Mouse (Mus musculus) hindbrain, embryonic 13.5 days (tissue): ENCODE measurements at regions not wholly inside any gene's neighbourhood (a gene's known extent, or its start where the extent isn't known, plus 50 kb on each side); places are given as distances from the start of the nearest gene placed in this dataset.

Source experiments
- ATAC-seq: fragments of 200-750 bp; cut with Nextera tagmentation; 2 replicates; pipeline ENCODE4 v1.8.0; 2017; ENCODE audit warnings: moderate TSS enrichment; ENCODE audit not compliant: low FRiP score
- H3K27ac ChIP-seq: fragments of 300-500 bp; sonication (generic); 2 replicates; pipeline ENCODE4 v1.5.1; 2015; ENCODE audit warnings: inconsistent platforms, mild to moderate bottlenecking, moderate library complexity
- H3K27me3 ChIP-seq: fragments of 300-500 bp; sonication (generic); 2 replicates; pipeline ENCODE4 v1.6.1; 2015; ENCODE audit warnings: mild to moderate bottlenecking, inconsistent platforms
- H3K36me3 ChIP-seq: fragments of 300-500 bp; sonication (generic); 2 replicates; pipeline ENCODE4 v1.6.1; 2015; ENCODE audit warnings: mild to moderate bottlenecking, inconsistent platforms
- H3K4me1 ChIP-seq: fragments of 300-500 bp; sonication (generic); replicated peaks from 2 replicates; pipeline ENCODE4 v1.6.1; 2015; ENCODE audit warnings: inconsistent platforms
- H3K4me2 ChIP-seq: fragments of 300-500 bp; sonication (generic); 2 replicates; pipeline ENCODE4 v1.6.1; 2015; ENCODE audit warnings: inconsistent platforms, mild to moderate bottlenecking, moderate library complexity
- H3K4me3 ChIP-seq: fragments of 300-500 bp; sonication (generic); 2 replicates; pipeline ENCODE4 v1.5.1; 2015; ENCODE audit warnings: mild to moderate bottlenecking, inconsistent platforms
- H3K9ac ChIP-seq: fragments of 300-500 bp; sonication (generic); 2 replicates; pipeline ENCODE4 v1.6.1; 2015; ENCODE audit warnings: mild to moderate bottlenecking, inconsistent platforms
- H3K9me3 ChIP-seq: fragments of 300-500 bp; sonication (generic); 2 replicates; pipeline ENCODE4 v1.6.1; 2016; ENCODE audit warnings: inconsistent platforms
- WGBS: fragments of 180-500 bp; shearing (Covaris S2); methylation state at CpG from one replicate; pipeline ENCODE4 v1.1.7; 2015; 5-methylcytosine and 5-hydroxymethylcytosine counted together

DNA sequence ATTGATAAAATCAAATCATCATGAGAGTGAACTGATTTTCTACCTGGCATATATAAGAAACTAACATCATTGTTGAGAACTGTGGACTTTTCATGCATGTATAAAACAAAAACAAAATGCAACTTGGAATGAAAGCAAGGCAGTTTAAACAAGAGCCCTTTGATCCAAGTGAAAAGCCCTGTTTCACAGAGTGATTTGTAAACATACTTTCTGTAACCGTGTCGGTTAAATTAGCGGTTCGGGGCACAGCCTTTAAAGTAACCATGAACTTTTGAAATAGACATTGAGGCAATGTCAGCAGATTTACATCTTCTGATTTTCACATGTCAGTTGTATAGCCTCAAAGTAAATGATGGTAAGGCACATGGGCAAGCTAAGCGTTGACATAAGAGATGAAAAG, 593.7 kb upstream of the Pkn2 start:
- Histone ChIP-seq H3K9ac (no peak overlapping the region), H3K4me1 (no peaks in the 10 kb centered on the region), H3K4me3 (no peak overlapping the region), H3K9me3 (no peaks in the 10 kb centered on the region), H3K27ac (no peak overlapping the region), H3K36me3 (no peaks in the 10 kb centered on the region), H3K27me3 (no peaks in the 10 kb centered on the region), H3K4me2 (no peak overlapping the region)
- no peak for ATAC-seq
- WGBS, result 55% methylated on average over 5 of the region's 5 CpGs

DNA sequence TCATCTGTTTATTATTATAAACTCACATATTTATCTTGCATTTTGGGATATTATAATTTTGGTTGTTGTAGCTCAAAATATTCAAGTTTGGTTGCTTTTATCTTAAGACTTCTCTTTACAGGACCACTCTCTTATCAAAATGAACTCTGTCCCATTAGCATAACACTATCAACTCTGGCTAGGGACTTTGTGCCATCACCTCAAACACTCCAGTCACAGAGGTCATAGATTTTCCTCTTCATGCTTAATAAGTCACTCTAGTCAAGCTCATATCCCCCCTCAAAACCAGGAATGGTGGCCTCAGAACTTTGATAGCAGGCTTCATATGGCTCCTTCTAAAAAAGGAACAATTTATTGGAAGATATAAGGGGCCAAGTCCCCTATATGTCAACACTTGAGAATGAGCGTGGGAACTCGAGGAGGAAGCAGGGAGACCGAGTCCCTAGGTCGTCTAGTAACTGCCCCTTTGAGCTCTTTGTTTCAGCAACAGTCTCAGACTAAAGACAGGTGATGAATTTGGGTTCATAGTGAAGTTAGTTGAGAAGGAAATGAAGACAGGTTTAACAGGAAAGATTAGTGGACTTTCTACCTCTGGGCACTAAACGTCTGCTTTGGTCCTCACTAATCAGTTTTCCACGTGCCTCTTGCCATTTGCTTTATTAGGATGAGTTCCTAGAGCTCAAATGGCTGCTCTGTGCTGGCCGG, 565.4 kb upstream of the Pkn2 start:
- no peaks in the 10 kb centered on the region for H3K36me3 ChIP-seq
- no peak overlapping the region for H3K4me3 ChIP-seq
- no peaks in the 10 kb centered on the region for H3K4me1 ChIP-seq
- H3K27ac ChIP-seq, result no peak overlapping the region
- no peak for ATAC-seq
- no peaks in the 10 kb centered on the region for H3K9me3 ChIP-seq
- no peaks in the 10 kb centered on the region for H3K27me3 ChIP-seq
- no peak overlapping the region for H3K4me2 ChIP-seq
- WGBS, result 71% methylated on average over 7 of the region's 7 CpGs
- no peak overlapping the region for H3K9ac ChIP-seq

DNA sequence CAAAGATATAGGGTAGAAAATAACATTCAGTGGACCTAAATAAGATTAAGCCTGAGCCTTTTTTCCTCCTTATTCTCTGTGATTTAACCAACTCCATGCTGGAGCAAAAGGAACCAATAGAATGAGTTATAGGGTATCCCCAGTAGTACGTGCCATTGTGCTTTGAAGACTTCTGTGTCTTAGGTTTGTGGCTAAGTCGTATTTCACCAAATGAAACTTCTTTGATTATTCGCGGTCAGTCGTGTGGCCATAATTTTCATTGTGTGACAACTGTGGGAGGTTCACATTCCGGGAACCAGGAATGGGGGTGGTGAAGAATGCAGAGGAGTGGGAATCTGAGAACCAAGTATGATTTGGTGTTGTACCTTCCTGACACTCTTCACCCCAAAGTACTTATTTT, 535.6 kb upstream of the Pkn2 start:
- Histone ChIP-seq H3K9ac (no peak overlapping the region), H3K4me1 (no peaks in the 10 kb centered on the region), H3K27ac (no peak overlapping the region), H3K4me2 (no peak overlapping the region), H3K4me3 (no peak overlapping the region), H3K27me3 (no peaks in the 10 kb centered on the region), H3K36me3 (no peaks in the 10 kb centered on the region), H3K9me3 (no peaks in the 10 kb centered on the region)
- 57% methylated on average over 6 of the region's 6 CpGs for WGBS
- ATAC-seq, result no peak

DNA sequence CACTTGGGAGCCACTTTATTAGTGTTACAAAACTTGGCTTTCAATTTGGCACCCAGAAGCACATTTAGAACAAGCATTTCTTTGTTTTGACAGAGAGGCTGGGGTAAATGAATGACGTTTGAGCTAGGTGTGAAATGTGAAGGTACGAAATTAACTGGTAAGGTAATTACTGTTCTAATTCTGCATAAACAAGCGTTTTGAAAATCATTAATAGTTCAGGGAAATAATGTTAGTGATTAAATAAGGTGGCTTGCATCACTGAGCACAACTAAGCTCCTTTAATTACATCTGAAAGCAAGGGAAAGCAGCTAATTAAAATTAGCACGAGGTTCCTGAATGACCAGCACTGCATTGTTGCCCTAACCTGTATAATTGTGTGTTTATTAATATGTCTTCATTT, 529.9 kb upstream of the Pkn2 start:
- no peak for ATAC-seq
- H3K9me3 ChIP-seq, result no peaks in the 10 kb centered on the region
- H3K27me3 ChIP-seq, result no peaks in the 10 kb centered on the region
- H3K27ac ChIP-seq, result no peak overlapping the region
- H3K4me3 ChIP-seq, result no peak overlapping the region
- H3K9ac ChIP-seq, result no peak overlapping the region
- no peaks in the 10 kb centered on the region for H3K36me3 ChIP-seq
- 66% methylated on average over 4 of the region's 4 CpGs for WGBS
- no peak overlapping the region for H3K4me2 ChIP-seq
- H3K4me1 ChIP-seq, result no peaks in the 10 kb centered on the region

DNA sequence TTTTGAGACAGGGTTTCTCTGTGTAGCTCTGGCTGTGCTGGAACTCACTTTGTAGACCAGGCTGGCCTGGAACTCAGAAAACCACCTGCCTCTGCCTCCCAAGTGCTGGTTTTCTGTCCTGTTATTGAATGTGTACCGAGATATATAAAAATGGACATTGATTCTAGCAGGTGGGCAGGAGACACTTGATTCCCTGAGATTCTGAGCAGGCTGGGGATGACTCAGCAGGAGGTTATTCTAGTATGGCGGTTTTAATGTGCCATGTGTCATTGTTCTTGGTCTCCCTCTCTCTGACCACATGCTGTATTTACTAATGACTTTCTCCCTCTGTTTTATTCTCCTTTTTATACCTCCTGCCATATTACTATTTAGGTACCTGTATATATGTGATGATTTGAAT, 517.2 kb upstream of the Pkn2 start:
- H3K9ac ChIP-seq, result no peak overlapping the region
- H3K4me2 ChIP-seq, result no peak overlapping the region
- WGBS, result 70% methylated on average over 2 of the region's 2 CpGs
- no peaks in the 10 kb centered on the region for H3K27me3 ChIP-seq
- no peak overlapping the region for H3K27ac ChIP-seq
- no peak overlapping the region for H3K4me3 ChIP-seq
- no peak for ATAC-seq
- no peaks in the 10 kb centered on the region for H3K36me3 ChIP-seq
- H3K4me1 ChIP-seq, result no peaks in the 10 kb centered on the region
- no peaks in the 10 kb centered on the region for H3K9me3 ChIP-seq

DNA sequence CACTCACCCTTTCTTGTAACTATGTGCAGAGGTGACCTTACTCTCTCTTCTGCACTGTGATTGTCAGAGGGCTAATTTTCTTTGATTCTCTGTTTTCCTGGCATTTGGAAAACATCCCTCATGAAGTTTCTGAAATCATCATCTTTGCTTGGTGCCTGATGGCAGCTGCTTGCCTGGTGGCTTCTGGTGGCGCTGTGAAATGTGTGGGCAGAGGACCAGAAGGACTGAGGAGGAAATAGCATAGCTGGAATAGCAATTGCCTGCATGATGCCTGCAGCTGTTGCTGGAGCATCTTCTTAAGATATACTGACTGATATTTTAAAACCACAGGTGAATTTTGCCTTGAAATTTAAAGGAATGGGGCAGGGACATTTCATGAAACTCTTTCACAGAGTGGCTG, 502.6 kb upstream of the Pkn2 start:
- no peak overlapping the region for H3K9ac ChIP-seq

DNA sequence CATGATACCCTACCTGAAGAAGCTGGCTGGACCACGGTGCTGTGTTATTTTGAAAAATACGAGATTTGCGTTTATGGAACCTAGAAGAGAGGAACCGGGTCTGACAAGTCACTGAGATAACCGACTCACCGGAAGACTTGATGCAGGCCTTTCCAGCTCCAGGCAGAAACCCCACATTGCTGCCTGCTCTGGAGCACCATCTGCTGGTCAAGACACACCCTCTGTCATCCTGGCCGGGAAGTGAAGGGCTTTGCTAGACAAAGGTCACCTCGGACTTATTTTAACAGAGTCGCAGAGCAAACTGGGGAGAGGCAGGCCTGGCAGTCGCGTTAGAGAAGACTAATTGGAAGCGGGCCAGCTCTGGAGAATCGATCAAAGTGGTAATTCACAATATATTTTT, 497.4 kb upstream of the Pkn2 start:
- H3K4me2 ChIP-seq, result 0 out of 2 replicates have a peak overlapping the region, but pooled peaks have one; percentile 22
- peak; percentile 80 for ATAC-seq
- no peaks in the 10 kb centered on the region for H3K9me3 ChIP-seq
- no peak overlapping the region for H3K4me3 ChIP-seq
- H3K36me3 ChIP-seq, result no peaks in the 10 kb centered on the region
- peaks cover 11% of the 10 kb centered on the region for H3K4me1 ChIP-seq
- 21% methylated on average over 13 of the region's 13 CpGs for WGBS
- H3K9ac ChIP-seq, result no peak overlapping the region
- no peak overlapping the region for H3K27ac ChIP-seq
- no peaks in the 10 kb centered on the region for H3K27me3 ChIP-seq

More for the DNA sequence above, 502.6 kb upstream of the Pkn2 start:
- no peak overlapping the region for H3K4me3 ChIP-seq
- H3K4me1 ChIP-seq, result no peaks in the 10 kb centered on the region; the same call in 1 of the 2 replicates
- H3K9me3 ChIP-seq, result no peaks in the 10 kb centered on the region
- H3K27ac ChIP-seq, result no peak overlapping the region
- no peaks in the 10 kb centered on the region for H3K36me3 ChIP-seq
- 86% methylated on average over 1 of the region's 1 CpGs for WGBS
- no peak for ATAC-seq
- no peak overlapping the region for H3K4me2 ChIP-seq
- H3K27me3 ChIP-seq, result no peaks in the 10 kb centered on the region

DNA sequence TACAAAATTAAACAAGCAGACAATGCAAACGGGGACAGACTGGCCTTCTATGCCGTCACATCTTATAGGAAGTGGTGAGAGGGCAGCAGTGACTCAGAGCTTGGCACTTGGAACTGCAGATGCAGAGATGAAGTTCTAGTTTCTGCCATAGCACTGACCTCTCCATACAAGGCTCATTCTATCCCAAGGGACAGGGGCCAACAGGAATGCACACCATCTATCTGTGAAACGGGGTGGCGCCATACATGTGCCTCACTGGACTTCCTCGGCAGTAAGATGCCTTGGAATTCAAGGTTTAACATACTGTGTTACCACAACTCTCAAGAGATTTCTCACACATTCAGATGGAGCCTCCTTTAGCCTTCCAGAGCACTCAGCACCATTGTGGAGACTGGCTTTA, 495.6 kb upstream of the Pkn2 start:
- no peak for ATAC-seq
- H3K9ac ChIP-seq, result no peak overlapping the region
- H3K27me3 ChIP-seq, result no peaks in the 10 kb centered on the region
- no peak overlapping the region for H3K4me3 ChIP-seq
- peaks cover 11% of the 10 kb centered on the region for H3K4me1 ChIP-seq
- no peaks in the 10 kb centered on the region for H3K36me3 ChIP-seq
- no peak overlapping the region for H3K27ac ChIP-seq
- 90% methylated on average over 5 of the region's 5 CpGs for WGBS
- no peaks in the 10 kb centered on the region for H3K9me3 ChIP-seq
- no peak overlapping the region for H3K4me2 ChIP-seq

DNA sequence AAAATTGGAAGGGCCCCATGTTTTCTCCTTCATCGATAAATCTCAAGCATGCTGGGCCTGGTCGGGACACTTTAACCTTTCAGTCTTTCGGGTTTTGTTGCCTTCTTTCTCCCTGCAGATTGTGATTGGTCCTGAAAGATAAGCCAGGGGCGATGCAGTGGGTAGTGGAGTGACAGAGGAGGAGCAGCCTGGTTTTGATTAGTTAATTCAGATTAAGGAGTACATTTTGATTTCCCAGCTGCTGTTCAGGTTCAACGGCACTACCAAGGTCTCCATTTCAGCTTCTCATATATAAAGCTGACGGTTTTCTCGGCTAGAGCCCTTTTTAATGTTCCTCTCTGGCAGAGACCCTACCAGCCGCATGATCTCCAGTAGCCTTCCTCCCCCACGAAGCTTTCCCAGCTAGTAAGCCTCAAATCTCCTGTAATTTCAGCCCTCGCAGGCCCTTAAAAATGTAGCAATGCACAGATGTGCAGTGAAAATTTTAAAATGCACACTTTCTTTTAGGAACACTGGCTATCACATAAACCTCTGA, 493.8 kb upstream of the Pkn2 start:
- Histone ChIP-seq H3K4me1 (peaks cover 11% of the 10 kb centered on the region), H3K27me3 (no peaks in the 10 kb centered on the region), H3K36me3 (no peaks in the 10 kb centered on the region), H3K9me3 (no peaks in the 10 kb centered on the region), H3K4me3 (no peak overlapping the region), H3K4me2 (no peak overlapping the region), H3K9ac (no peak overlapping the region), H3K27ac (0 out of 2 replicates have a peak overlapping the region, but pooled peaks have one; percentile 4)
- no peak for ATAC-seq
- WGBS, result 64% methylated on average over 10 of the region's 10 CpGs

DNA sequence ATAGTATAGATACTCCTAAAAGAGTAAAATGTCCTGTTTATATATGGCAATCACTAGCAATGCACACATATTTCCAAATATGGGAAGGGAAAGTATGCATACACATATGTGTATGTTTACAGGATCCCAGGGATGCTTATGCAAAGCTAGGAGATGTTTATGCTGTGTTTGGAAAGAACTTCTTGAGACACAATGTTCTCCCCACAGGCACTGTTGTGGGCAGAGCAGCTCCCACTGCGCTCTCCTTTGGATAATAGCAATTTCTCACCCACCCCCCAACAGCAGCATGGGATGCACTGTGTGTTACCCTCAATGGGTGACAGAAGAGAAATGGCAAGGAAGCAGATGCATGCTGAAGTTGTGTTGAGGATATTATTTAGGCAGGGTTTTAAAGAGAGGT, 491.7 kb upstream of the Pkn2 start:
- Histone ChIP-seq H3K4me3 (no peak overlapping the region), H3K4me2 (no peak overlapping the region), H3K27me3 (no peaks in the 10 kb centered on the region), H3K36me3 (no peaks in the 10 kb centered on the region), H3K4me1 (0 out of 2 replicates have a peak, but pooled peaks cover 6% of the 10 kb centered on the region), H3K9me3 (no peaks in the 10 kb centered on the region), H3K9ac (no peak overlapping the region), H3K27ac (no peak overlapping the region)
- WGBS, result 94% methylated on average over 1 of the region's 1 CpGs
- no peak for ATAC-seq

DNA sequence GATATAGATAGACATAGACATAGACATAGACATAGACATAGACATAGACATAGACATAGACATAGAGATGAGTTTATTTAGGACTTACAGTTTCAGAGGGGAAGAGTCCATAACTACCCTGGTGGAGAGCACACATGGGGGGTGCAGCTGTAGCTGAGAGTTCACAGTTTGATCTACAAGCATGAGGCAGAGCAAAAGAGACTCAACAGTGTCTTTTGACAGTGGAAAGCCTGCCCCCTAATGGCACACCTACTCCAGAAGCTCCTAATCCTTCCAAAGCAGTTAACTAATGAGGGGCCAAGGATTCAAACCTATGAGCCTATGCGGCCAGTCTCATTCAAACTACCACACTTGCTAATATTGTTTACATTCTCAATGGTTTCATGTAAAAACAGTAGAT, 487.2 kb upstream of the Pkn2 start:
- no peak for ATAC-seq
- Histone ChIP-seq H3K36me3 (no peaks in the 10 kb centered on the region), H3K9me3 (no peaks in the 10 kb centered on the region), H3K9ac (no peak overlapping the region), H3K4me2 (no peak overlapping the region), H3K4me3 (no peak overlapping the region), H3K27ac (no peak overlapping the region), H3K27me3 (no peaks in the 10 kb centered on the region), H3K4me1 (no peaks in the 10 kb centered on the region)
- WGBS, result 84% methylated on average over 1 of the region's 1 CpGs

DNA sequence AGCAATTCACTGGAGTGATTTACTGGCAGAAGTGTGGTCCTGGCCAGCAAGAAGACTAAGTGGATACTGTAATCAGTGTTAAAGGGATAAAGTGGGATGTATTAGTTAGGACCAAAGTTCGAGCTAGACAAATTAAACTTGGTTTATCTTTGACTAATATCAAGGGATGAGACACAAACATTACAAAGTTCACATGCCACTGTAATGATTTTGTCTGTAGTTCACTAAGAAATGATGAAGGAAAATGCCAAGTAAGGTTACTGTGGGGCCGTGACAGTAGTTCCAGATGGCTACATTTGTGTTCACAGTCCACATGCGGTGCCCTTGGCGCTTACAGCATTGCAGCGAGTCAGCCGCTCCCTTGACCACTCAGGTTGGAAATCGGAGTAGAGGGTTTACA, 458.2 kb upstream of the Pkn2 start:
- Histone ChIP-seq H3K9ac (no peak overlapping the region), H3K36me3 (no peaks in the 10 kb centered on the region), H3K4me1 (no peaks in the 10 kb centered on the region), H3K27me3 (no peaks in the 10 kb centered on the region), H3K27ac (no peak overlapping the region), H3K9me3 (no peaks in the 10 kb centered on the region), H3K4me2 (no peak overlapping the region), H3K4me3 (no peak overlapping the region)
- ATAC-seq, result no peak
- 92% methylated on average over 7 of the region's 7 CpGs for WGBS

DNA sequence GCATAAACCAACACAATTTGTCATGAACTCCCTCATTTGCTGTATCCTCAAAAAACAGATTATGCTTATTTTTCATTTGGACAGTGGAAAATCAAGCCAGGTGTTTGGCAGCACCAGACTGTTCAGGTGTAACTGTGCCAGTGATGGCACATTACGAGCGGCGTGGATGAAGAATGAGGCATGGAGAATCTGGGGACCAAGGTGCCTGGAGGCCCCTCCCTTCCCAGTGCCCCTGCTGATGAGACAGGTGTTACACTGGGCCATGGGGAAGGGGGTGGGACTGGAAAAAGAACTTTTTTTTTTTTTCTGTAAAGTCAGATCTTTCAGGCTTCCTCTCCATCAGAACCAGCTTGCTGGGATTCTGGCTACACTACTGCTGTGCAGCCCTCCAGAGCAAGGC, 451.5 kb upstream of the Pkn2 start:
- no peak overlapping the region for H3K4me2 ChIP-seq
- no peaks in the 10 kb centered on the region for H3K9me3 ChIP-seq
- no peak for ATAC-seq
- H3K27me3 ChIP-seq, result no peaks in the 10 kb centered on the region
- no peaks in the 10 kb centered on the region for H3K4me1 ChIP-seq
- WGBS, result 85% methylated on average over 3 of the region's 3 CpGs
- no peak overlapping the region for H3K4me3 ChIP-seq
- no peak overlapping the region for H3K27ac ChIP-seq
- no peaks in the 10 kb centered on the region for H3K36me3 ChIP-seq
- H3K9ac ChIP-seq, result no peak overlapping the region
